Mouse (Mus musculus): ENCODE data around the gene Ccdc106.

Ccdc106 gene

GRCm38 (mm10) chr7:5081939-5082338, 61.6 kb downstream of the Ccdc106 start:
- no peak for TF ChIP-seq GATA4 (IDR thresholded peaks at IDR 0.05; ENCODE audit: insufficient replicate concordance, low read length)

GRCm38 (mm10) chr7:5083325-5084105, 63.2 kb downstream of the Ccdc106 start:
- TF ChIP-seq GATA4 (IDR thresholded peaks at IDR 0.05; ENCODE audit: insufficient replicate concordance, low read length) = no peak

GRCm38 (mm10) chr7:5085512-5085911, 65.2 kb downstream of the Ccdc106 start:
- TF ChIP-seq GATA4 (IDR thresholded peaks at IDR 0.05; ENCODE audit: insufficient replicate concordance, low read length) = no peak

- no peak for TF ChIP-seq GATA4 (IDR thresholded peaks at IDR 0.05; ENCODE audit: insufficient replicate concordance, low read length)
Observed at GRCm38 (mm10) chr7:5086921-5087440, 66.6 kb downstream of the Ccdc106 start.

GRCm38 (mm10) chr7:5087886-5088285, 67.5 kb downstream of the Ccdc106 start:
- TF ChIP-seq GATA4 (IDR thresholded peaks at IDR 0.05; ENCODE audit: insufficient replicate concordance, low read length) = no peak

- TF ChIP-seq GATA4 (IDR thresholded peaks at IDR 0.05; ENCODE audit: insufficient replicate concordance, low read length) = no peak
Observed at GRCm38 (mm10) chr7:5089853-5090252, 69.5 kb downstream of the Ccdc106 start.

- no peak for TF ChIP-seq GATA4 (IDR thresholded peaks at IDR 0.05; ENCODE audit: insufficient replicate concordance, low read length)
Observed at GRCm38 (mm10) chr7:5091008-5091728, 70.8 kb downstream of the Ccdc106 start.

GRCm38 (mm10) chr7:5092381-5092780, 72.0 kb downstream of the Ccdc106 start:
- TF ChIP-seq GATA4 (IDR thresholded peaks at IDR 0.05; ENCODE audit: insufficient replicate concordance, low read length) = no peak

- TF ChIP-seq GATA4 (IDR thresholded peaks at IDR 0.05; ENCODE audit: insufficient replicate concordance, low read length) = no peak
Observed at GRCm38 (mm10) chr7:5092831-5093510, 72.6 kb downstream of the Ccdc106 start.

- TF ChIP-seq GATA4 (IDR thresholded peaks at IDR 0.05; ENCODE audit: insufficient replicate concordance, low read length) = no peak
Observed at GRCm38 (mm10) chr7:5098769-5099168, 78.4 kb downstream of the Ccdc106 start.

- no peak for TF ChIP-seq GATA4 (IDR thresholded peaks at IDR 0.05; ENCODE audit: insufficient replicate concordance, low read length)
Observed at GRCm38 (mm10) chr7:5099796-5100195, 79.4 kb downstream of the Ccdc106 start.

- no peak for TF ChIP-seq GATA4 (IDR thresholded peaks at IDR 0.05; ENCODE audit: insufficient replicate concordance, low read length)
Observed at GRCm38 (mm10) chr7:5101066-5101663, 80.8 kb downstream of the Ccdc106 start.

GRCm38 (mm10) chr7:5102564-5102963, 82.2 kb downstream of the Ccdc106 start:
- no peak for TF ChIP-seq GATA4 (IDR thresholded peaks at IDR 0.05; ENCODE audit: insufficient replicate concordance, low read length)

GRCm38 (mm10) chr7:5108272-5108671, 87.9 kb downstream of the Ccdc106 start:
- no peak for TF ChIP-seq GATA4 (IDR thresholded peaks at IDR 0.05; ENCODE audit: insufficient replicate concordance, low read length)

GRCm38 (mm10) chr7:5109301-5109700, 88.9 kb downstream of the Ccdc106 start:
- no peak for TF ChIP-seq GATA4 (IDR thresholded peaks at IDR 0.05; ENCODE audit: insufficient replicate concordance, low read length)

Measured in liver, adult (tissue).